Mouse (Mus musculus): ENCODE measurements around the gene Spdye4c.

Spdye4c gene

DNA sequence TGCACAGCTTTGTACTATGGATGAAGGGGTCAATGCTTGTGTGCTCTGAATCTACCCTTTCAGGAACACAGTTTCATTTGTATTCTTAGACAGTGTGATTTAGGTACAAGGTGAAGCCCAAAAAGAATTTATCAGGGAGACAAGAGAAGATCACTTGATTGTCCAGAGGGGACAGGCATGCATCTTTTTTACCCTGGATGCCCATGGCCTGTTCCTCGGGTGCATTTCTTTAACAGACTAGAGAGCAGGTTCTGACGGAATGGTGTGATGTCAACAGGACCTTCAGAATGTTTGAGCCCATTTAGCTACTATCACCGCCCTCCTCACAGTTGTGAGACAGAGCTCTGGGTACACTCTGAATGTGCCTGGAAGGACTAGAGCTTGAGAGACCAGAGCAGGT lies at the start of gene Spdye4c:
Spdye4c (plus strand) TSS at position 301 of the 400 bp plus-strand sequence.
- TF ChIP-seq GATA4 (IDR thresholded peaks at IDR 0.05; ENCODE audit: insufficient replicate concordance, low read length) = no peak

GRCm38 (mm10) chr2:128543495-128543894 lies 47.5 kb upstream of the Spdye4c start:
- TF ChIP-seq GATA4 (IDR thresholded peaks at IDR 0.05; ENCODE audit: insufficient replicate concordance, low read length) = no peak

DNA sequence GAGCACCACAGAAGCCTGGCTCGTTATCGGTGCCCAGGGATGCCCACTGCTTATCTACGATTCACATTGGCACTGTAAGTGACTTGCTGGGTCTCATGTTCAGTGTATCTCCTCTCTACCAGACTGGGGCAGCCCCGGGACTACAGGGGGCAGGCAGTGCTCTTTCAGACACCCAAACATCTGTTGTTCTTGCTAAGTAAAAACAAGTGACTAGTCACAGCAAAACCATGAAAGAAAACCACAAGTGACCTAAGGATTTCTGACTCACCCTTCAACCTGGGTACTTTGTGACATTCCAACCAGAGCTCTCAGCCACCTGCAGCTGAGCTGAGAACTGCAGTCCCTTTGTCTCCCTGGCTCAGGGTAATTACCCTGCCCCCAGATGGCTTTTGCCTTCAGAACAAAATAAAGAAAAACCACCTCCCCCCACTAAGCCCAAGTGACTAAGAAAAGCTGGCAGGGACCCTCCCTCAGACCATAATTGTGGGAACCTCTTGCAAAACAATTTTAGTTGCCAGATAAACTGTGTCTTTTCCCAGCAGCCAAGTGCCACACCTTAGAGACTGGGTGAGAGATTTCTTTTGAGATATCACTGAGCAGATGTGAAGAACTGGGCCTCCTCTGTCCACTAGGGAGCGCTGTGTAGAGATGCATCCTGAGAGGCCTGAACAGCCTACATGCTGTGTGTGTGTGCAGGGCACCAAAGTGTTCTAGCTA lies 46.4 kb upstream of the Spdye4c start:
- TF ChIP-seq GATA4 (IDR thresholded peaks at IDR 0.05; ENCODE audit: insufficient replicate concordance, low read length) = no peak

DNA sequence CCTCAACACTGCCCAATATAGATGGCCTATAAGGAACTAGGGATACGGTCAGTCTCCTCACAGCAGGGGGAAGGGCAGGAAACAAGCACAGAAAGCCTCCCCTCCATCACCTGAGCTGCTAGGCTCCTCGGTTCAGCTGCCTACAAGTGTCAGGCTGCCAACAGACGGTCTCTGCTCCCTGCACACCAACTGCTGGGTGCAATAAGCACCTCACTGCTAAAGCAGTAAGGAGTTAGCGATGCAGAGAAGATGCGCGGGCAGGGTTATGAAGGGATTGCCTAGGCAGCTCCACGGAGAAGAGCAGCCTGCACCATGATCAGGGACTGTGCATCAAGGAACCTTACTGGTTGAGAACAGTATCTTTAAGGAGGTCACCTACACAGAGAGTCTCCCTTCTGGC lies 45.6 kb upstream of the Spdye4c start:
- no peak for TF ChIP-seq GATA4 (IDR thresholded peaks at IDR 0.05; ENCODE audit: insufficient replicate concordance, low read length)

DNA sequence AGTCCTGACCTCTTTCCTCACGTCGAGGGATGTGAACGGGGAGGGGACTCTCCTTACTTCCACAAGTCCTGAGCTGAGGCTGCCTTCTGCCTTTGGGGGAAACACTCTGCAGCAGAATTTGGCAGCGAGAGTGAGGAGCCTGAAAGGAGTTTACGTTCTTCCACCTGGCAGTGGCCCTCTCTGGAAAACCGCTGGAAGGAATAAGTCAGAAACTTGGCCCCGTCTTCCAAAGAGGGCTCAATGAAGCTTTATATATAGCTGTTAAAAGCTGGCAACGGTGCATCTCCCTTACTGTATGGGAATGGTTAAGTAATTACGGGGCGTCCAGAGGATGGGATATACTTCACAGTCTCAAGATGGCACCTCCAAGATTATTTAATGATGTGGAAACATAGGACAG lies 43.9 kb upstream of the Spdye4c start:
- no peak for TF ChIP-seq GATA4 (IDR thresholded peaks at IDR 0.05; ENCODE audit: insufficient replicate concordance, low read length)

- TF ChIP-seq GATA4 (IDR thresholded peaks at IDR 0.05; ENCODE audit: insufficient replicate concordance, low read length) = no peak
Observed at GRCm38 (mm10) chr2:128548262-128548661, 42.7 kb upstream of the Spdye4c start.

DNA sequence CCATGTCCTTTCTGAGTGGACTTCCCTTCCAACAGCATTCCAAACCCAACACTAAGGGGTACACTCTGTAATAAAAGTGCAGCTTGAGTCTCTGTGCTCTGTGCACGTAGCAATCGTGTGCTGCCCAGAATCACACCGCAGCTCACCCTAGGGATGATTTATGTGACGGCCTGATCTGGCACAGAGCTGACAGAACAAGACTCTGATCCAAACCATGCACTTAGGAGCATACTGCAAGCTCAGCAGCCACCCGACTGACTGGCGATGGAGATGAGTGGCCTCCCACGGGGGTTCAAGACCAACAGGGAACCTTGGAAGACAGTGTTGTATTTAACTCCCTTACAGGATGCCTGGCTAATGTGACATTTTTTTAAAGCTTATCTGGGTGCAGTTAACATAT lies 41.4 kb upstream of the Spdye4c start:
- no peak for TF ChIP-seq GATA4 (IDR thresholded peaks at IDR 0.05; ENCODE audit: insufficient replicate concordance, low read length)

GRCm38 (mm10) chr2:128549963-128550362 lies 41.0 kb upstream of the Spdye4c start:
- TF ChIP-seq GATA4 (IDR thresholded peaks at IDR 0.05; ENCODE audit: insufficient replicate concordance, low read length) = no peak

DNA sequence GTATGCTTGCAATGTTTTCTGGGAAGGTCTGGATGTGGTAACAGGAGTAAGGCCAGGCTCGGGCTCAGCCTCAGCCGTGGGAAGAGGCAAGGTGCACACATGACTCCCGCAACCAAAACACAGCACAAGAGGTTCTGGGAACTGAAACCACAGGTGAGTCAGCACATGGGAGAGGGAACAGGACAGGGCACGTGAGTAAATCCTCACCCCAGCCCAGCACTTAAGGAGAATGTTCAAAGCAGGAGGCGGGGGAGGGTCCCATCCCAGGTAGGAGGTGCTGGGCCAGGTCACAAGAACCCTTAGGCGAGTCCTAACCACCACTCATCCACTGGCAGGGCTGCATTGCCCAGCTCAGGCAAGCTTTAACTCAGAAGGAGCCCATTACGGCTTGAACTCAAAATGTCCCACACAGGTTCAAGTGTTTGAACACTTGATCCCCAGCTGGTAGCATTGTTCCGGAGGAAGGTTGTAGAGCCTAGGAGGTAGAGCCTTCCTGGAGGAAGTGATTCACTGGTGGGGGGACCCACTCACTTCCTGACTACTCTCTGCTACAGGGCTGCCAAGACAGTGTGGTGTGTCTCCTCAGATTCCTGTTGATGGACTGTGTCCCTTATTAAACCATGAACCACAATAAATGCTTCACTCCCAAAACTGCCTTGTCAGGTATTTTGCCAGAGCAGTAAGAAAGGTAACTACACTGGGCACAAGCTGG lies 38.8 kb upstream of the Spdye4c start:
- TF ChIP-seq GATA4 (IDR thresholded peaks at IDR 0.05; ENCODE audit: insufficient replicate concordance, low read length) = no peak

- TF ChIP-seq GATA4 (IDR thresholded peaks at IDR 0.05; ENCODE audit: insufficient replicate concordance, low read length) = no peak
Observed at GRCm38 (mm10) chr2:128552798-128553720, 38.0 kb upstream of the Spdye4c start.

- no peak for TF ChIP-seq GATA4 (IDR thresholded peaks at IDR 0.05; ENCODE audit: insufficient replicate concordance, low read length)
Observed at GRCm38 (mm10) chr2:128555082-128555481, 35.9 kb upstream of the Spdye4c start.

DNA sequence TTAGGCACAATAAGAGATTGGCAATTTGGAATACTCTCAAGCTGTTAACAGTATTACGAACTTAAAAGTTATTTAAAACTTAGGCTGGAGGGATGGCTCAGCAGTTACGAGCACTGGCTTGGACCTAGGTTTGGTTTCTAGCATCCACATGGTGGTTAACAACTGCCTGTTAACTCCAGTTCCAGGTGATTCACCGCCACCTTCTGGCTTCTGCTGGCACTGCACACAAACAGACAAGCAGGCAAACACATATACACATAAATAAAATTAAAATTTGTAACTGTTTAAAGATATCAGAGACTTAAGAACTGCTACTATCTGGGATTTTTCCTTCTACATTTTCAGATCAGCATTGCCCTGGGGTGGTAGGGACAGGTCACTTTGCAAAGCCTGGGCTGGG lies 26.8 kb upstream of the Spdye4c start:
- TF ChIP-seq GATA4 (IDR thresholded peaks at IDR 0.05; ENCODE audit: insufficient replicate concordance, low read length) = no peak

DNA sequence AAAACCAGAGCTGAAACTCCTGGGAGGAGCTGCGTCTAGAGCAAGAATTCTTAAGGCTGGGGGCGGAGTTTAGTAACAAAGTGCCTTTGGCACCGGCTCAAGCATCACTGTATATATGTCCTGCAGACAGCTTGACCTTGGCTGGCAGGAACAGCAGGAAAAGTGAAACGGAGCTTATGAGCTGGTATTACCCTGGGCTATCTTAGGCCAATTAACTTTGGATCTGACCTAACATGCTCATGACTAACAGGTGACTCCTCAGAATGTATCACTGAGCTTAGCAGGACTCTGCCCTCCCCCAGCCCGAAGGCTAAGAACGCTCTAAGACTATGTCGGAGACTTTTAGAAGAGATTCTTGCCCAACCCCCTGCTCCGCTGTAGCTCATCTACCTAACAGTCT lies 25.1 kb upstream of the Spdye4c start:
- TF ChIP-seq GATA4 (IDR thresholded peaks at IDR 0.05; ENCODE audit: insufficient replicate concordance, low read length) = no peak

- no peak for TF ChIP-seq GATA4 (IDR thresholded peaks at IDR 0.05; ENCODE audit: insufficient replicate concordance, low read length)
Observed at GRCm38 (mm10) chr2:128566304-128567147, 24.5 kb upstream of the Spdye4c start.

GRCm38 (mm10) chr2:128568018-128568417 lies 23.0 kb upstream of the Spdye4c start:
- TF ChIP-seq GATA4 (IDR thresholded peaks at IDR 0.05; ENCODE audit: insufficient replicate concordance, low read length) = no peak
